Mouse (Mus musculus) brain, embryonic 18.5 days (tissue): ENCODE measurements at regions not wholly inside any gene's neighbourhood (a gene's known extent, or its start where the extent isn't known, plus 50 kb on each side); places are given as distances from the start of the nearest gene placed in this dataset.

Experiments used
- DNase-seq: peaks from one replicate; pipeline ENCODE4 v3.0.0-alpha.2; 2012; ENCODE audit warnings: low read depth, low spot score

DNA sequence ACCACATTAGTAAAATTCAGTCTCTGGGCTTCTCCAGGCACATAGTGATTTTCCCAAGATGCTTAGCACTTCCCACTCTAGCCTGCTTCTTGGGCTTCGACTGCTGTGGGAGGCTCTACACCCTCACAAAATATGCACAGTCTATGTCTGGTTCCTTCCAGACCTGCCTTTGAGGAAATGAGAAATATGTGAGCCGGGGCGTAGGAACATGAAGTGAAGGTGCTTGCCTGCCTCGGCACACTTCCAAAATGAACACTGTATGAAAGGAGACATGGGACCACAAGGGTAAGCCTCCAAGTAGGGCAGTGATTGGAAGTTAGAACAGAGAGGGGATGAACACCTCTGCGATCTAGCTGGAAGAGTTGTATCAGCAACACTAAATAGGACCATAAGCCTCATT, 54.5 kb downstream of the Gm10260 start:
- no peak for DNase-seq

DNA sequence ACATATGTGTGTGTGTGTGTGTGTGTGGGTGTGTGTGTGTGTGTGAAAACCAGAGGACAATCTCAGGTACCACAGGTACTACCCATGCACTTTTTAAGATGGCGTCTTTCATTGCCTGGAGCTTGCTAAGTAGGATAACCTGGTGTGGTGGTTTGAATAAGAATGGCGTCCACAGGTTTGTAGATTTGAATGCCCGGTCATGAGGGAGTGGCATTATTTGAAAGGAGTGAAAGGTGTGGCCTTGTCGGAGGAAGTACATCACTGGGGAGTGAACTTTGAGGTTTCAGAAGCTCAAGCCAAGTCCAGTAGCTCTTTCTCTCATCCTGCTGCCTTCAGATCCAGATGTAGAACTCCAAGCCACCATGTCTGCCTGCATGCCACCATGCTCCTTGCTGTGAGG, 55.9 kb downstream of the Gm10260 start:
- DNase-seq = no peak

DNA sequence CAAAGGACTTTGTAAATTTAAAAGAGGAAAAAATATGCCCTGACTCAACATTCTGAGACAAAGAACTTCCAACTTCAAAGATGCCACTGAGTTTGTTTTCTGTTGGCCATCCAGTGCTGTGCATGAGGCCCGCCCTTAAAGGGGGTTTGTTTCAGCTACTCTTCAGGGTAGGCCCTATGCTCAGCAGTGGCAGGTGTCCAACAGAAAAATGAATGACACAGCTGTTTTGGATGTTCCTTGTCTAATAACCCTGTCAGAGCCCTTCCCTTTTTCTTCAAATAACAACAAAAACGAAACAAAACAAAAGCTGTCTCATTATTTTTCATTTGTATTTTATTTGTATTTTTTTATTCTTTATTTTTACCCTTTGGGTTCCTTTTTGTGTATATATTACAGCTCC, 61.5 kb downstream of the Gm10260 start:
- DNase-seq = no peak

DNA sequence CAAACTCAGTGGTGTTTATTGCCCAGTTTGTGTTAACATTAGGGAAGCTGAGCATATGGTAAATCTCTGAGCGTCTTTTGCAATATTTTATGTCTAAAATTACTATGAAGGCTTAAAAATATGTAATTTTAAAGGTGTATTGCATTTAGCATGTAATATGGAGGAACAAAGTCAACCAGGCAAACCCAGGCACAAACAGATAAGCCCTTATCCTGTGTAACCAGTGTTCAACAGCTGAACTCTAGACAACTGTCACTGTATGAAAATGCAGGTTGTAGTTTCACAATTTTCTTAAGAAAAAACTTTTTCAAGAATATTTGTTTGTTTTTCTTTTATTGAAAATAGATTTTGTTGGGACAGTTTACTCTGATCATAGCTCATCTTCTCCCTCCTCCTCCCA, 62.1 kb downstream of the Gm10260 start:
- no peak for DNase-seq

DNA sequence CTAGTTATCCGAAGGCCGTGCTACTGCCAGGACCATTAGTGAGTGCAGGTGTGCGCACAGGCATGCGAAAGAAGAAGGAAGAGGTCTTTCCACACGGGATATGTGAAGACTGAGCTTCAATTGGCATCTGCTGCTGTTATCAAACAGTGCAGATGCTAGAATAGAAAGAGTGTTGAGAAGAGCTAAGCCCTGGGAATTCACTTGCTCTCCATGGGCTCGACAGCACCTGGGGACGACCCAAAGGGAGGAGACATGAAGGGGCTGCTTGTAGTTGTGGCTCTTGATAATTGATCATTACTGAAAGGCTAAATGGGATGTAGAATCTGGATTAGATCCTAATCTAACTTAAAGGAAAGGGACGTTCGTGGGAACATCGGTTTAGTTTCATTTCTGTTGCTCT, 63.2 kb downstream of the Gm10260 start:
- DNase-seq = no peak

DNA sequence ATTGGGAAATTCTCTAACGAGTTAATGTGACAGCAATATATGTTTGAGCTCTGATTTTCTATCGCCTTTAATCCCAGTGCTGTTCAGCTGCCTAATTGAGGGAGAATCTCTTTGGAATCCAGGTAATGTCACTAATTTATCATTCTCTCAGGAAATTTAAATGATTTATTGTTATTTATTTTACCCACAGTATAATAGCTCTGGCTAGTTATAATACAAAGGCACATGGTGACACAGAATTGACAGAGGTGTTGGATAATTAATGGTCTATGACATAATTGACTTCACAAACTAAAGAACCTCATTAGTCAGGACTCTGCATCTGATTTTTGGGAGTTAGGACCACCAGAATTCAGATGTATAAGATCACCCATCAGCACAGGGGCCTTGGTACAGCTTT, 65.4 kb downstream of the Gm10260 start:
- DNase-seq = no peak

DNA sequence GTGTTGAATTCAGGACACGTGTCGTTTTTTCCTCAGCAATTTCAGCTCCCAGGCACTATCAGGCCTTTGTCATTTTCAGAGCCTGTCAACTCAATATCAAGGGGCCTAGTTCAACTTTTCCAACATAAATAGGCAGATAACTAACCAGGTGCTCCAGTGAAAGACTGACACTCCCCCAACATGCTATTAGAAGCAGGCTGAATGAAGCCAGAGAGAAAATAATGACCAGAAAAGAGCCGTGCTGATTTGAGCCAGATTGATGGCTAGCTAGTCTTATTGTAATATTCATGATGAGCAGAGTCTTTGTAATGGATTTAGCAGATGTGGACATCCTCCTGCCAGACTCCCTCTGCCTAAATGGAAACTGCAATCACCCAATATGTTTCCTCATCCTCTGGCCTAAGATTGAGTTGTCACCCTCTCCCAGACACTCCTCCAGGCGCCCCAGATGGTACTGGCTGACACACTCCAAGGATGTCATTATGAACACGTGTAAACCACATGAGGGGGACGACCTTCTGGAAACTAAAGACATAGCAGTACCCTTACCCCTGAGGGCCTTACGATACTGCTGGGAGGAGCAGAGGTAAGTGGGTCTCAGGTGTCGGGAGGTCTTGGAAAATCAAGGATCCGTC, 66.0 kb downstream of the Gm10260 start:
- DNase-seq = no peak

DNA sequence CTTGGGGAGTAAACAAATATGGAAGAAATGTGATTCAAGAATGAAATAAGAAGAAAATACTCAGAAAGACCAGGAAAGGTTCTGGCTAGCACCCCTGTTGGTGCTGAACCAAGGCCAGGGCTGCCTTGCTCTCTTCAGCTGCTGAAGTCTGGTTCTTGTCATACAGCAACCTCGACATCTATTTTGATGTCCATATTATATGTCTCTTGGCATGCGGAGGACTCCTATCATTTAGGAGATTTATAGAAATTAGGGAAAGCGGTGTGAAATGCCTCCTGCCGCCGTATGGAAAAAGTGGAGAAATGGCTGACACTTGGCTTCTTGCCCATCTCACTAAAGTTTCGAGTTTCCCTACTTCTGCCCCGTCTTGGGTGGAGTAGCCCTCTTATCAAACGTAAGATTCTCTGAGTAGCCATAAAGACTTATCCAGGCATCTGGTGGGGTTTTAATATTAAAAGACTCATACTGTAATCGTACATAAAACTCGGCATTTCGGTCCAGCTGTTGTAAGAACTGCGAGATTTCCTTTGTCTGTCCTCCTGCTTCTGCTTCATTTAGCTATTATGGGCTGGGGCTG, 72.0 kb downstream of the Gm10260 start:
- DNase-seq = no peak

DNA sequence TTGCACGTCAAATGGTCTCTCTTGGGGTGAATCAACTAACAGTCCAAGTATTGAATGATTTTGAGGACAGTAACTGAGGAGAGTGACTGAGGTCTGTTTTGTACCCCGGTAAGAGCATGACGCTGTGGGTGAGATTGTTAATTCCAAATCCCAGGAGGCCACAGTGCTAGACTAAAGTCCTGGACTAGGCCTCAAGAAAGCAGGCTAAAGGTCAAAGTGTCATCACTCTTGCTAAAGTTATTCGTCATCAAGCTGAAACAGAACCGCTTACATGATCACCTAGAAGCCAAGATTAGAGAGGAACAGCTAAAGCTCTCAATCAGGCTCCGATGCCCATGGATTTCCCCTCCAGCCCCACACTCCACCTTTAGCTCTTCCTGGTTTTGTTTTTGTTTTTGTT, 76.6 kb downstream of the Gm10260 start:
- no peak for DNase-seq

DNA sequence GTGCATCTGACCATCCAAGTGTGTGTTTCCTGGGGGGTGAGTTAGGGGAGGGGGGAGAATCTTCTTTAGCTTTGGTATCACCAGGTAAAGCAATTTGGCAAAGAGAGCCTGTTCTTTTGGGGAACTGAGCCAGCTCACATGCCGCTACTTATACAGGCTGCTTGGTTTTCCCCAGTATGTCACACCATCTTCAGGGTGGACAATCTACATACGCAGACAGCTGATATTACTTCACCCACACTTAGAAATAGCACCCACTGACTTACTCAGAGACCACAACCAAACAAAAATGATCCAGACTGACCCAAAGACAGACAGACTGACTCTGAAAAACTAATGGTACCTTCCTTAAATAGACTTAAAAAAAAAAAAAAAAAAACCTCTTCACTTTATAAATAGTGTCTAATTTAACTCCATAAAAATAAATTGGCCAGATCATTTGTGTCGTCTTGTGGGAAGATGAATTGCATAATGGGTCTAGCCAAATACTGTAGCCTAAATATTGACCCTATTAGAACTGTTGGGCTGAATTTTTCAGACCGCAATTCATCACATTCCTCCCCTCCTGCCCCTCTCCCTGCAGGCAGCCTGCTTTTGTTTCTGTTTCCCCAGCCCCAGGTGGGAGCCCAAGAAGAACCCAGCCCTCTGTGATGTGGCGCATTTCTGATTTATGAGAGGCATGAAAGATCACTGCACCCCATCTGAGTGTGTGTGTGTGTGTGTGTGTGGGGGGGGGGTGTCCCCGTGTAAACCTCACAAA, 79.0 kb downstream of the Gm10260 start:
- DNase-seq = no peak

DNA sequence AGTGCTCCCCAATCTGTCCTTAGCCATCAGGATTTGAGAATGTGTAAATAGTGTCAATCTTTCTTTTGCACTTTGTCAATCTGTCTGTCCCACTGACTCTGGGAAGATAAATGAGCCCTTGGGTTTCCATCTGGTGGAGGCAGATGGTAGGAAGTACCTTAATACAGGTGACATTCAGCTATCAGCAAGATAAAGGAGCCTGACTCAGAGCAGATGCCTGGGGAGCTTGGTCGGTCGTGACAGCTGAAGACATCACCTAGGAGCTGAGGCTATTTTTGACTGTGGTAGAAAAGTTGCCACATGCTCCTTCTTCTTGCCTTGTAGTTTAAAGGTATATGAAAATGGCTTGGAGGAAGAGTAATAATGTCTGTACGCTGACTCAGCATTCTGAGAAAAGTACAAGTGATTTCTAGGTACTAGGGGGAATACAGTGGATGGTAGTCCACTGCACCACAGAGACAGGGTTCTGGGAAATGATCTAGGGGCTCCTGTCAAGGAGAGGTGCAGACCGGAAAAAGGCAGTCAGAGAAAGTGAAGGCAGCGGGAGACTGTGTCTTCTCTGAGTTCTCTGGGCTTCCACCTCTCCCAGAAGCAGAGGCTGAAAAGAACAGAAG, 80.0 kb downstream of the Gm10260 start:
- DNase-seq = no peak

DNA sequence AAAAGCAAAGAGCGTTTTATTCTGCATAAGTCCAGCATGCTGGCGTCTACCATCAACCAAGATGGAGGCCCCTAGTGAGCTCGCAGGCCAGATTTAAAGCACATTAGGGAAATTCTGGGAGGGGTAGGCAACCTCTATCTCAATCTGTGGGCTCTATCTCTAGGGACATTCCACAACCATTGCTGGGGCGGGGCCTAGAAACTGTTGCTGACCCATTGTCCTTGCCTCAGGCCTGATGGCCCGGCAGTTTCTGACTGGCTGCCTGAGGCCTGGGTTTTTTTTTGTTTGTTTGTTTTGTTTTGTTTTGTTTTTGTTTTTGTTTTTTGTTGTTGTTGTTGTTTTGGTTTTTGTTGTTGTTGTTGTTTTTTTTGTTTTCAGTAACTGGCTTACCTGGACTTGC, 81.4 kb downstream of the Gm10260 start:
- no peak for DNase-seq

DNA sequence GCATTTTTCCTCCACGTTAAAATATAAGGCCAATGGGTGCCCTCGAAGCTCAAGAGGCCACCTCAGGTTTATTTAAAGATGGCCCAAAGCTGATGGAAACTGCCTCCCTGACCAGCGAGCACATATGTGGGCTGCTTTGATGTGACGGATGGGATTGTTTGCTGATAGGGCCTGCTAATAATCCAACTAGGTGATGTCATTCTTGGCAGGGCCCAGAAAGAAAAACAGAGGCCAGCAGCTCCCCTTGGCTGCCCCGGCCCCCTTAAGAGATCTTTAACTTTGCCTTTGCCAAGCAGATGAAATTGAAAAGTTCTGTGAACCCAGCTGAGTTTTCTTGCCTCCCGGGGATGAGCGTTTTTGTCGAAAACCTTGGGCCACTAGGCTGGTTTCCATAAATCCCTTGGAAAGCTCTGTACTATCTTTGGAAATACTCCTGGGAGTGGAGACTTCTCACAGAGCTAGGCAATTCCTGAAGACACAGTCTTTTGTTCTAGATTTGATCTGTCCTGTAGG, 83.8 kb downstream of the Gm10260 start:
- no peak for DNase-seq

DNA sequence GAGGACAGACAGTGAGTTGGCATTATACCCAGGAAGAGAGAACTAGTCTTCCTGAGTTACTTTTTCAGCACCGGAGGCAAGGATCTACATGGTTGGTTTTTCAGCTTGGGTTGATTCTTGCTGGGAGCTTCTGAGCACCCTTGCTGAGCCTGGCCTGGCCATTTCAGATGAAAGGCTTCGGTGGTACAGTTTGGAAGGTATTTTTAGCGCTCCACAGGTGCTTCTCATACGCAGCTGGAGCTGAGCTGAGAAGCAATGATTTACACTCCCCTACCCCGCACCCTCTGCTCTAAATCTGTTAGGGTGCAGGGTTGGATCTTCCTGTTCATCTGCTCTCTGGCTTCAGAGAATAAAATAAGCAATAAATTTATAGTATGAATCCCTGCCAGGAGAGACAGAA, 87.3 kb downstream of the Gm10260 start:
- DNase-seq = no peak

DNA sequence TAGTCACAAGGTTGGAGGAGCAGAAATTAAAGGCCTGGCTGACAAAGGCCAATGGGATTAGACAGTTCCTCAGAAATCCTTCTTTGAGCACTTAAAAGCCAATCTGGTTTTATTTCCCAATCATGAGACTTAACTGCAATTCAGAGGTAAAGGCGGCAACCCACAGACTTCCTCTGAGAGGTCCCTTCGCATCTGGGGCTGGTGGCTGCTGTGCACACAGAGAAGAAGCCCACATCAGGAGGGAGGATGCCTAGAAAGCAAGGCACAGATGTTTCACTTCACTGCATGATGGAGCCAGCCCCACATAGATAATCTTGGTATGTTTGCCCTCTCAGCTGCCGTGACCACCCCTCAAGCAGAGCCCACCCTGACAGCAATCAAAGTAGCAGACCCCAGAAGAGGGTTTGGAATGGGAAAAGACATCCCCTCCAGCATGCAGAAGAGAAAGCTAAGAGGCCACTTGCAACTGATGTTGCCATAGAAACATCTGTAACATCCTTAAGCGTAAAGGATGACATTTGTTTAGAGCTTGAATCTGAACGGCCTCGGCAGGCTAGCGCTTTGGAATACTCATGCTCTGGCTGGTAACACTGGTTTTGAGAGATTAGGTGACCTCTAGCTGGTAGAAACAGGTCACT, 88.3 kb downstream of the Gm10260 start:
- DNase-seq = no peak

DNA sequence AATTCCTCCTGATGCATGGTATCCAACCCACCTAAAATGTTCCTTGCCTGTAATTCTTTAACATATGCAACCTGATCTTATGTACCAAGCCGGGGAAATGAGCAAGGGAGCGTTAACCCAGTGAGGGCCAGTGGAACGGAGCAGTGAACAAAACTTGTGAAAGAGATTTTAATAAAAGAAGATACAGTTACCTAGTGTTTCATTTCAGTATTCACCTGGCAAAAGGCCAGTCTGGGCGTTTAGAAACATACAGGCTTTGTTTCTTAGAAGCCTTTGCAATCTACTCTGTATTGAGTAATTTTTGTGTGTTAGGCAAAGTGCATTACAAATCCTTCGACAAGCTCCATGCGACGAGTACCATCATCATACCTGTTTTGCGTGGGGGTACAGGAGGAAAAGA, 91.1 kb downstream of the Gm10260 start:
- no peak for DNase-seq

DNA sequence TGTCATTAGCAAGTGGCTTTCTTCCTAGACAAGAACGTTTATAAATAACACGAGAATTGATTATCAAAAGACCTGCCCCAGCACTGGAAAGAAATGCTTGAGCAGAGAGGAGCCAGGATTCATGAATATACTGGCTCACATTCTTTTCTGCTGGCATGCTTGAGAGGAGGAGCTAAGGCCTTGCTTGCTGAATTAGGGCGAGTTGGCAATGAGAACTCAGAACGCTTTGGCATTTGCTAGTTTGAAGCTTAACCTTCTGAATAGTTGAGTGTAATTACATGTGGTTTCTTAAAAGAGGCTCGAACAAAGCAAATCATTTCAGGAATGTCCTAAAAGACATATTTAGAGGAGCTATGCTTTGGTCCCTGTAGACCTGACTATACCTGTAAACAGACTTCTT, 91.5 kb downstream of the Gm10260 start:
- peak; percentile 37 for DNase-seq

DNA sequence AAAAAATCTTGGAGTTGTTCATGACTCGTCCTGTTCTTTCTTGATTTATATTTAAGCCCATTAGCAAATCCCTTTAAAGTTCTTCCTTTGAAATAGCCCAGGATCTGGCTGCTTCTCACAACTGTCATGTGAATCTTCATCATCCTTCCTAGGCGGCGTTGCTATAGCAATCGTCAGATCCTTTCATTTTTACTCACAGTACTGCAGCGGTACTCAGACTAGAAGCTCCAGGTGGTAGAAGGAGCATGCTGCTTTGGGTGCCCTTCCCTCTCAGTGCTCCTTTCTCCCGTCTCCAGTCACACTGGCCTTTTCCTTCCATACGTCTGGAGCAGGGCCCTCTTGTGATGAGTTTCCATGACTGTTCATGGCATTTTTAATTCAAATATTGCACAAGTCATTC, 93.1 kb downstream of the Gm10260 start:
- no peak for DNase-seq

DNA sequence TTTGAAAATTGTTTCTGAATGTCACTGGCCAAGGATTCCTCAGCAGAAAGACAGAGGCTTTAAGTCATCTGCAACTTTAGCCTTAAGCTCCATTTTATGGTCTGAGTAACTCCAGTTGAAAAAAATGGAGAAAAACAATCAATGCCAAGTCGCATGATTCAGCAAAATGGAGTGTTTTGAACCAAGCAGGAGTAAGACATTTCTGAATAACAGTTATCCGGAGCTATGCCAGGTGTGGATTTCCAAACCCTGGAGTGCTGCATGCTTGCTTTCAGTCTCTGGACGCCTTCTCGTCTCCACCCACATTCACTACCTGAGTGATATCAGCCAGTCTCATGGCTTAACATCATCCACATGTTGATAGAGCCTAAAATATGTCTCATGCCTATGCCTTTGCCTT, 93.7 kb downstream of the Gm10260 start:
- no peak for DNase-seq

DNA sequence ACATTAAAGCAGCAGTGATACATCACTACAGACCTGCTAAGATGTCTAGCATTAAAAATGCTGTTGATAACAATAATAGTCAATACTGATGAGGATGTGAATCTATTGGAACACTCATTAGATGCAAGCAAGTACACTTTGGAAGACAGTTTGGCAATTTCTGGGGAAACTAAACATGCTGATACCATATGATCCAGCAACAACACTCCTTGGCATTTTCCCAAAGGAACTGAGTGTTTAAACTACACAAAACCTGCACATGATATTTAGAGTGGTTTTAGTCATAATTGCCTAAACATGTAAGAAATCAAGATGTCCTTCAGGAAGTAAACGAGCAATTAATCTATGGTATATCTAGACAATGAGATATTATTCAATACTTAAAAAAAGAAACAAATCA, 95.2 kb downstream of the Gm10260 start:
- no peak for DNase-seq

DNA sequence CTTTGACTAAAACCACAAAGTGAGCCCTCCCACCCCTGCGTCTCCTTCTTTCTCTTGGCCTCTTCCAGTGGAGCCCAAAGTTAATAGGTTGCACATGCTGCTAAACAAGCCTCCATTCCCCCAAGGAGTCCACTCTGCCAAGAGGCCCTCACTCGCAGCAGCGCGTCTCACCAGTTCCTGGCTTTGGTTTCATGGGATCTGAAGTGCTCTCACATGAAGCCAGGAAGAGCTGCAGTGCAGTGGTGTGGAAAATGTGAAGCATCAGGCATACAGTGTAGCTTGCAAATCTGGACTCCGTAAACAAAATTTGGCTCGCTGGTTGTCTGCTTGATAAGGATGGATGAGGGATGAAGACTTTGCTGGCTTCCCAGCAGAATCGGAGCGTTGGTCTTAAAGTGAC, 97.7 kb downstream of the Gm10260 start:
- no peak for DNase-seq

DNA sequence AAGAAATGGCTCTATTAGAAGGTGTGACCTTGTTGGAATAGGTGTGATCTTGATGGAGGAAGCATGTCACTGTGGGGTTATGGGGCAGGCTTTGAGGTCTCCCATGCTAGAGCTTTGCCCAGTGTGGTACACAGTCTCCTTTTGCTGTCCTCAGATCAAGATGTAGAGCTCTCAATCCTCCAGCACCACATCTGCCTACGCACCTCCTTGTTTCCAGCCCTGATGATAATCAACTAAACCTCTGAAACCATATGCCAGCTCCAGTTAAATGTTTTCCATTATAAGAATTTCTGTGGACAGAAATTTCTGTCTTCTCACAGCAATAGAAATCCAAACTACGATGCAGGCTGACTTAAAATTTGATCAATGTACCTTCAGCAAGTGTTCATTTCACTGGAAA, 103.8 kb downstream of the Gm10260 start:
- DNase-seq = no peak
